Mouse (Mus musculus): ENCODE results near the gene Per3.

The Per3 gene

GRCm38 (mm10) chr4:150956369-150957105 is 87.9 kb downstream of the Per3 start:
- DNase-seq = peak; percentile 12

All from embryo, embryonic 11 days (tissue).